Mouse (Mus musculus) MEL (cell line): ENCODE measurements around the gene Sema3f. TPM values are rescaled to one million over a fixed set of nuclear protein-coding genes. Genes with fewer than 3 reads are reported as not detected.

Experiments used
- DNase-seq: peaks from one replicate; pipeline ENCODE4 v3.0.0; 2011; ENCODE audit warnings: low read depth, low spot score
- H3K27ac ChIP-seq: 2 replicates; pipeline ENCODE4 v1.5.1; 2012; ENCODE audit warnings: low read depth, mild to moderate bottlenecking, control low read depth, low read length, moderate library complexity; ENCODE audit not compliant: control insufficient read depth
- H3K27me3 ChIP-seq, 2 experiments: fragments of 150-350 bp in 1 of 2; sonication (generic) in 1 of 2; 2 replicates each; pipeline ENCODE4 v1.6.1; 2012; ENCODE audit warnings: low read length in 2 of 2, mild to moderate bottlenecking in 2 of 2, improper control_type of control experiment in 1 of 2, moderate library complexity in 1 of 2; ENCODE audit not compliant: insufficient read depth in 2 of 2, control insufficient read depth in 1 of 2
- H3K36me3 ChIP-seq, 2 experiments: 2 replicates each; pipeline ENCODE4 v1.6.1; 2012 to 2014; ENCODE audit warnings: low read length in 2 of 2, improper control_type of control experiment in 1 of 2, inconsistent platforms in 1 of 2, mild to moderate bottlenecking in 1 of 2; ENCODE audit not compliant: insufficient read depth in 2 of 2, control insufficient read depth in 1 of 2
- H3K4me1 ChIP-seq, 2 experiments: fragments of 150-350 bp in 1 of 2; sonication (generic) in 1 of 2; 2 replicates each; pipeline ENCODE4 v1.6.1; 2012; ENCODE audit warnings: low read length in 2 of 2, improper control_type of control experiment in 1 of 2, mild to moderate bottlenecking in 1 of 2; ENCODE audit not compliant: insufficient read depth in 2 of 2, control insufficient read depth in 1 of 2
- H3K4me3 ChIP-seq, 2 experiments: fragments of 150-350 bp in 1 of 2; sonication (generic) in 1 of 2; 2 replicates each; pipeline ENCODE4 v1.5.1; 2012; ENCODE audit warnings: low read depth in 2 of 2, low read length in 2 of 2, mild to moderate bottlenecking in 2 of 2, moderate library complexity in 2 of 2, control low read depth in 1 of 2, improper control_type of control experiment in 1 of 2; ENCODE audit not compliant: control insufficient read depth in 1 of 2, insufficient read depth in 1 of 2
- H3K79me2 ChIP-seq: 2 replicates; pipeline ENCODE4 v1.6.1; 2012; ENCODE audit warnings: mild to moderate bottlenecking, low read length, moderate library complexity; ENCODE audit not compliant: control insufficient read depth, poor library complexity, insufficient read depth
- H3K9ac ChIP-seq: 2 replicates; pipeline ENCODE4 v1.6.1; 2012; ENCODE audit warnings: low read depth, mild to moderate bottlenecking, control low read depth, low read length, moderate library complexity; ENCODE audit not compliant: control insufficient read depth, poor library complexity, severe bottlenecking
- H3K9me3 ChIP-seq: fragments of 150-350 bp; sonication (generic); replicated peaks from 2 replicates; pipeline ENCODE4 v1.6.1; 2012; ENCODE audit warnings: mild to moderate bottlenecking, low read length, improper control_type of control experiment, moderate library complexity; ENCODE audit not compliant: insufficient read depth
- BHLHE40 ChIP-seq: IDR thresholded peaks from 2 replicates; pipeline ENCODE4 v1.6.1; 2012; ENCODE audit warnings: low read depth, mild to moderate bottlenecking, inconsistent platforms, low read length, improper control_type of control experiment, borderline replicate concordance
- E2F4 ChIP-seq: IDR thresholded peaks from 2 replicates; pipeline ENCODE4 v1.6.1; 2011; ENCODE audit warnings: low read depth, low read length, improper control_type of control experiment, borderline replicate concordance
- ELF1 ChIP-seq: IDR thresholded peaks from 2 replicates; pipeline ENCODE4 v1.6.1; 2014; ENCODE audit warnings: low read depth, mild to moderate bottlenecking, inconsistent platforms, low read length, improper control_type of control experiment, moderate library complexity
- EP300 ChIP-seq, 2 experiments: IDR thresholded peaks; 2 replicates each; pipeline ENCODE4 v1.6.1; 2011; ENCODE audit warnings: improper control_type of control experiment in 2 of 2, low read length in 2 of 2, low read depth in 1 of 2, mild to moderate bottlenecking in 1 of 2
- ETS1 ChIP-seq: IDR thresholded peaks from 2 replicates; pipeline ENCODE4 v1.6.1; 2012; ENCODE audit warnings: low read depth, mild to moderate bottlenecking, inconsistent platforms, low read length, improper control_type of control experiment, moderate library complexity
- JUND ChIP-seq: IDR thresholded peaks from 2 replicates; pipeline ENCODE4 v1.6.1; 2011; ENCODE audit warnings: low read depth, mild to moderate bottlenecking, improper control_type of control experiment, low read length
- MAFK ChIP-seq: IDR thresholded peaks from 2 replicates; pipeline ENCODE4 v1.6.1; 2011; ENCODE audit warnings: low read depth, mild to moderate bottlenecking, low read length, improper control_type of control experiment, borderline replicate concordance
- MAX ChIP-seq: IDR thresholded peaks from 2 replicates; pipeline ENCODE4 v1.6.1; 2011; ENCODE audit warnings: low read length, improper control_type of control experiment
- MAZ ChIP-seq: IDR thresholded peaks from 2 replicates; pipeline ENCODE4 v1.6.1; 2012; ENCODE audit warnings: low read depth, mild to moderate bottlenecking, inconsistent platforms, low read length, improper control_type of control experiment
- POLR2AphosphoS2 ChIP-seq: IDR thresholded peaks from 2 replicates; pipeline ENCODE4 v1.6.1; 2011; ENCODE audit warnings: low read length, improper control_type of control experiment
- RAD21 ChIP-seq: IDR thresholded peaks from 2 replicates; pipeline ENCODE4 v1.6.1; 2011; ENCODE audit warnings: mild to moderate bottlenecking, low read depth, low read length, improper control_type of control experiment
- SIN3A ChIP-seq: IDR thresholded peaks from 2 replicates; pipeline ENCODE4 v1.6.1; 2012; ENCODE audit warnings: low read length, improper control_type of control experiment, inconsistent platforms
- SMC3 ChIP-seq: IDR thresholded peaks from 2 replicates; pipeline ENCODE4 v1.6.1; 2011; ENCODE audit warnings: low read depth, low read length, improper control_type of control experiment
- TAL1 ChIP-seq: IDR thresholded peaks from 2 replicates; pipeline ENCODE4 v1.6.1; 2012; ENCODE audit warnings: mild to moderate bottlenecking, inconsistent platforms, low read length, moderate library complexity, mixed read lengths
- TBP ChIP-seq: IDR thresholded peaks from 2 replicates; pipeline ENCODE4 v1.8.0; 2011; ENCODE audit warnings: low read depth, low read length, improper control_type of control experiment
- ZC3H11A ChIP-seq: IDR thresholded peaks from 2 replicates; pipeline ENCODE4 v1.6.1; 2012; ENCODE audit warnings: low read depth, mild to moderate bottlenecking, inconsistent platforms, low read length, improper control_type of control experiment
- ZMIZ1 ChIP-seq: IDR thresholded peaks from 2 replicates; pipeline ENCODE4 v1.6.1; 2012; ENCODE audit warnings: low read depth, mild to moderate bottlenecking, inconsistent platforms, low read length, improper control_type of control experiment, moderate library complexity
- ZNF384 ChIP-seq: IDR thresholded peaks from 2 replicates; pipeline ENCODE4 v1.6.1; 2012; ENCODE audit warnings: low read depth, mild to moderate bottlenecking, inconsistent platforms, low read length, improper control_type of control experiment
- polyA plus RNA-seq, 2 experiments: library from polyadenylated mRNA; stranded (reverse) in 1 of 2; unstranded in 1 of 2; fragments of >175 nt in 1 of 2; fragments of >200 nt in 1 of 2; gene quantifications; 2 replicates each; pipeline versions ENCODE4 v1.2.1 to v1.2.4; 2012; ENCODE audit warnings: low replicate concordance in 2 of 2, low read depth in 1 of 2; ENCODE audit not compliant: insufficient read length in 2 of 2, insufficient read depth in 1 of 2, missing spikeins in 1 of 2
- total RNA-seq: library from RNA; depleted of rRNA; stranded (reverse); fragments of 300-350 nt; gene quantifications from 2 replicates; pipeline ENCODE4 v1.2.3, GENCODE M21; 2012

Gene Sema3f
- total and polyA plus RNA-seq, 3 experiments: not detected

DNA sequence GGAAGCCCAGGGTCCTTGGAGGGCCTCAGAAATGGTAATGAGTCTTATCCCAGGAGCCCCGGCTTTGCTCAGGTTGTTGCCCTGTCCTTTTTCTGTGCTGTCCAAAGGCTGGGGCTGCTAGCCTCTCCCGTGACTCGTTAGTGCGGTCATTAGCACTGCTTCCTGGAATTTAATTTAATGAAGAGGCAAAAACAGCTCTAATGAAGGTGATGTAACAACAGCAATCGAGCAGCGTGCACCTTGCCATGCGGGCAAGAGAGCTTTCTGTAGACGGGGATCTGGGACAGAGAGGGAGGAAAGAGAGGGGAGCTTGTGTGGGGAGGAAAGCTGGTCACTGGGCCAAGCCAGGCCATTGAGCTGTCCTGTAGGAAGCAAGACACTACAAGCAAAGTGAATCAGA, 68.6 kb downstream of the Sema3f start:
- H3K9ac ChIP-seq: no peak overlapping the region
- no peak overlapping the region for H3K4me3 ChIP-seq
- TF ChIP-seq ZNF384 (no peak), BHLHE40 (no peak), E2F4 (no peak), MAFK (no peak), ZMIZ1 (no peak), MAX (no peak), ZC3H11A (no peak), SIN3A (no peak), RAD21 (no peak), ETS1 (no peak), EP300 (IDR thresholded peaks at IDR 0.05; ENCODE audit: low read depth in 1 of 2, low read length in 2 of 2) (no peak)
- peaks cover 0 to 7% of the 10 kb centered on the region in 2 experiments; a peak in 2 of 4 replicates for H3K36me3 ChIP-seq
- H3K27me3 ChIP-seq: no peaks in the 10 kb centered on the region
- DNase-seq: no peak
- H3K4me1 ChIP-seq: peaks cover 0 to 24% of the 10 kb centered on the region in 2 experiments; a peak in 3 of 4 replicates
- no peak overlapping the region for H3K27ac ChIP-seq
- H3K9me3 ChIP-seq: no peaks in the 10 kb centered on the region
- H3K79me2 ChIP-seq: no peaks in the 10 kb centered on the region; the same call in 1 of the 2 replicates

- peak; percentile 76 for DNase-seq
- Histone ChIP-seq H3K4me3 (peak overlapping the region in 1 of 2 experiments; percentile 12; a peak in 1 of 4 replicates), H3K4me1 (peaks cover 0 to 27% of the 10 kb centered on the region in 2 experiments; a peak in 3 of 4 replicates), H3K9me3 (no peaks in the 10 kb centered on the region), H3K27ac (no peak overlapping the region), H3K79me2 (no peaks in the 10 kb centered on the region; the same call in 1 of the 2 replicates), H3K27me3 (no peaks in the 10 kb centered on the region), H3K36me3 (peaks cover 0 to 10% of the 10 kb centered on the region in 2 experiments; a peak in 2 of 4 replicates), H3K9ac (peak overlapping the region; percentile 6)
- TF ChIP-seq SMC3 (peak; percentile 10; the same call in 1 of the 2 replicates), SIN3A (0 out of 2 replicates have a peak, but pooled peaks have one; percentile 21), TBP (0 out of 2 replicates have a peak, but pooled peaks have one; percentile 16), POLR2AphosphoS2 (no peak), JUND (no peak), MAZ (peak; percentile 20; the same call in 1 of the 2 replicates), EP300 (IDR thresholded peaks at IDR 0.05; ENCODE audit: low read depth in 1 of 2, low read length in 2 of 2) (0 out of 4 replicates have a peak, but pooled peaks of 1 of the 2 experiments have one; percentile 34), E2F4 (no peak), ELF1 (0 out of 2 replicates have a peak, but pooled peaks have one; percentile 8), TAL1 (no peak)
Measured at GRCm38 (mm10) chr9:107640257-107640772, 70.0 kb downstream of the Sema3f start.
